Mouse (Mus musculus) heart, adult 2 months (tissue): Measurements from ENCODE around the gene Sytl1. TPM values are rescaled to one million over a fixed set of nuclear protein-coding genes. Genes with fewer than 3 reads are reported as not detected.

ENCODE experiments used
- DNase-seq, 2 experiments: peaks; one replicate each; pipeline ENCODE4 v3.0.0; 2021
- H3K27ac ChIP-seq: fragments of 200-600 bp; 2 replicates; pipeline ENCODE4 v1.8.1; 2022
- H3K27me3 ChIP-seq: fragments of 200-500 bp; 2 replicates; pipeline ENCODE4 v1.6.1; 2012; ENCODE audit warnings: mild to moderate bottlenecking, low read length, inconsistent platforms, mixed read lengths; ENCODE audit not compliant: control insufficient read depth, insufficient read depth
- H3K36me3 ChIP-seq: fragments of 200-500 bp; 2 replicates; pipeline ENCODE4 v1.6.1; 2012; ENCODE audit warnings: low read length, inconsistent platforms; ENCODE audit not compliant: control insufficient read depth, insufficient read depth
- H3K4me1 ChIP-seq: fragments of 200-500 bp; 2 replicates; pipeline ENCODE4 v1.6.1; 2011; ENCODE audit warnings: low read length; ENCODE audit not compliant: control insufficient read depth, insufficient read depth
- H3K4me3 ChIP-seq: fragments of 200-600 bp; 2 replicates; pipeline ENCODE4 v1.8.1; 2022
- H3K79me2 ChIP-seq: fragments of 200-500 bp; replicated peaks from 2 replicates; pipeline ENCODE4 v1.6.1; 2012; ENCODE audit warnings: mild to moderate bottlenecking, inconsistent platforms, low read length, moderate library complexity, mixed read lengths; ENCODE audit not compliant: control insufficient read depth, insufficient read depth
- H3K9ac ChIP-seq: fragments of 200-500 bp; 2 replicates; pipeline ENCODE4 v1.6.1; 2012; ENCODE audit warnings: low read depth, mild to moderate bottlenecking, control low read depth, inconsistent platforms, low read length, mixed read lengths
- CTCF ChIP-seq: fragments of 200-600 bp; IDR thresholded peaks from 2 replicates; pipeline ENCODE4 v1.8.1; 2022; ENCODE audit warnings: antibody characterized with exemption, mild to moderate bottlenecking, moderate library complexity
- EP300 ChIP-seq: fragments of 200-500 bp; IDR thresholded peaks from 2 replicates; pipeline ENCODE4 v1.6.1; 2011; ENCODE audit warnings: low read depth, low read length, control low read depth; ENCODE audit not compliant: insufficient read depth
- POLR2A ChIP-seq: fragments of 200-500 bp; IDR thresholded peaks from 2 replicates; pipeline ENCODE4 v1.6.1; 2011; ENCODE audit warnings: mild to moderate bottlenecking, low read depth, low read length, control low read depth; ENCODE audit not compliant: insufficient read depth
- WGBS: fragments of 180-500 bp; shearing (Covaris S2); methylation state at CpG from one replicate; pipeline ENCODE4 v1.1.7; 2018; 5-methylcytosine and 5-hydroxymethylcytosine counted together
- intact Hi-C: fragments of 180-260 bp; cut with DNase I; formaldehyde crosslinking; loops from one replicate; pipeline ENCODE4 v1.15.1; 2025
- polyA plus RNA-seq: library from polyadenylated mRNA; depleted of rRNA; stranded (reverse); fragments of >200 nt; gene quantifications from 2 replicates; pipeline ENCODE4 v1.2.3, GENCODE M21; 2012; rRNA removed
- total RNA-seq, 2 experiments: library from RNA; stranded (reverse); gene quantifications; 2 replicates each; pipeline ENCODE4 v1.2.3; 2021

Sytl1 gene
- total and polyA plus RNA-seq, 3 experiments: 0.29 to 0.80 (median 0.61) TPM

- Histone ChIP-seq H3K79me2 (no peaks in the 10 kb centered on the region), H3K27ac (no peak overlapping the region), H3K27me3 (no peaks in the 10 kb centered on the region), H3K9ac (no peak overlapping the region), H3K4me3 (no peak overlapping the region), H3K4me1 (peaks cover 6% of the 10 kb centered on the region), H3K36me3 (no peaks in the 10 kb centered on the region)
- DNase-seq: no peak
- TF ChIP-seq CTCF (no peak), POLR2A (no peak), EP300 (no peak)
- intact Hi-C loops: loop anchor here (5.0 kb wide), 1 partner anchor 192 kb away; the partner anchor contains the start of gene Ahdc1
- 30% methylated on average over 7 of the region's 7 CpGs for WGBS
These were observed 58.5 kb downstream of the Sytl1 start for GRCm38 (mm10) chr4:133204379-133204778.

- no peaks in the 10 kb centered on the region for H3K79me2 ChIP-seq
- no peaks in the 10 kb centered on the region for H3K36me3 ChIP-seq
- no peaks in the 10 kb centered on the region for H3K27me3 ChIP-seq
- no peak for DNase-seq
- no peak overlapping the region for H3K9ac ChIP-seq
- TF ChIP-seq CTCF (no peak), POLR2A (no peak), EP300 (no peak)
- H3K4me3 ChIP-seq: no peak overlapping the region
- 50% methylated on average over 3 of the region's 3 CpGs for WGBS
- no peak overlapping the region for H3K27ac ChIP-seq
- peaks cover 6% of the 10 kb centered on the region for H3K4me1 ChIP-seq
- intact Hi-C loops: loop anchor here (5.0 kb wide), 1 partner anchor 191 kb away; the partner anchor contains the start of gene Ahdc1
These were observed 59.3 kb downstream of the Sytl1 start for GRCm38 (mm10) chr4:133203591-133203990.

Other genes with a start within 250 kb of the Sytl1 start
- gene Wasf2, start 132.6 kb downstream of the Sytl1 start, total RNA-seq: 10 to 100 TPM; 77.5 to 83.8 TPM
- 34.6 and 39.7 TPM in 2 replicates for gene Wasf2, start 132.6 kb downstream of the Sytl1 start, polyA plus RNA-seq
- gene Cd164l2, start 51.0 kb downstream of the Sytl1 start, total RNA-seq: not detected
- gene Cd164l2, start 51.0 kb downstream of the Sytl1 start, polyA plus RNA-seq: 0.53 and 0.66 TPM in 2 replicates
- under 1 TPM in 1 of 2 experiments, not detected in 1; 0.11 TPM for gene Gpr3, start 50.6 kb downstream of the Sytl1 start, total RNA-seq
- 0.15 and 0.37 TPM in 2 replicates for gene Gpr3, start 50.6 kb downstream of the Sytl1 start, polyA plus RNA-seq
- 10 to 100 TPM; 16.3 to 27.3 TPM for gene Map3k6, start 22.3 kb downstream of the Sytl1 start, total RNA-seq
- gene Map3k6, start 22.3 kb downstream of the Sytl1 start, polyA plus RNA-seq: 12.0 and 15.7 TPM in 2 replicates
- gene Tmem222, start 14.7 kb upstream of the Sytl1 start, total RNA-seq: 10 to 100 TPM; 31.9 to 33.9 TPM
- 48.3 and 72.9 TPM in 2 replicates for gene Tmem222, start 14.7 kb upstream of the Sytl1 start, polyA plus RNA-seq
- gene Wdtc1, start 90.4 kb upstream of the Sytl1 start, total RNA-seq: 10 to 100 TPM; 73.6 to 96.1 TPM
- gene Wdtc1, start 90.4 kb upstream of the Sytl1 start, polyA plus RNA-seq: 61.8 and 65.1 TPM in 2 replicates
- 10 to 100 TPM; 17.0 to 17.4 TPM for gene Slc9a1, start 106.6 kb upstream of the Sytl1 start, total RNA-seq
- 21.4 and 21.5 TPM in 2 replicates for gene Slc9a1, start 106.6 kb upstream of the Sytl1 start, polyA plus RNA-seq
- 1 to 10 TPM; 2.0 to 2.3 TPM for gene Tent5b, start 217.0 kb upstream of the Sytl1 start, total RNA-seq
- 1.4 and 1.9 TPM in 2 replicates for gene Tent5b, start 217.0 kb upstream of the Sytl1 start, polyA plus RNA-seq
- 1 to 10 TPM; 2.0 to 2.1 TPM for gene Trnp1, start 235.4 kb upstream of the Sytl1 start, total RNA-seq
- gene Trnp1, start 235.4 kb upstream of the Sytl1 start, polyA plus RNA-seq: 2.3 and 2.4 TPM in 2 replicates